Mouse (Mus musculus): ENCODE data around the gene Ttyh1. TPM values are rescaled to one million over a fixed set of nuclear protein-coding genes. Genes with fewer than 3 reads are reported as not detected.

Ttyh1 gene
- polyA plus RNA-seq, 1 experiment from 2014 or later = 0.83 TPM

GRCm38 (mm10) chr7:4098301-4098700, 20.9 kb upstream of the Ttyh1 start:
- no peak overlapping the region for H3K4me3 ChIP-seq
- H3K4me1 ChIP-seq = no peaks in the 10 kb centered on the region
- WGBS = 81% methylated on average over 2 of the region's 2 CpGs
- no peaks in the 10 kb centered on the region for H3K27me3 ChIP-seq (ENCODE audit: insufficient read depth, poor library complexity, severe bottlenecking)
- no peak for DNase-seq (ENCODE audit: low spot score)
- H3K36me3 ChIP-seq = no peaks in the 10 kb centered on the region
- no peaks in the 10 kb centered on the region for H3K9me3 ChIP-seq
- no peak overlapping the region for H3K27ac ChIP-seq

GRCm38 (mm10) chr7:4098832-4099231, 20.4 kb upstream of the Ttyh1 start:
- no peaks in the 10 kb centered on the region for H3K9me3 ChIP-seq
- no peaks in the 10 kb centered on the region for H3K4me1 ChIP-seq
- no peak overlapping the region for H3K27ac ChIP-seq
- H3K27me3 ChIP-seq (ENCODE audit: insufficient read depth, poor library complexity, severe bottlenecking) = no peaks in the 10 kb centered on the region
- no peak overlapping the region for H3K4me3 ChIP-seq
- H3K36me3 ChIP-seq = no peaks in the 10 kb centered on the region
- 61% methylated on average over 2 of the region's 2 CpGs for WGBS
- DNase-seq (ENCODE audit: low spot score) = no peak

GRCm38 (mm10) chr7:4101144-4101543, 18.1 kb upstream of the Ttyh1 start:
- H3K27ac ChIP-seq = no peak overlapping the region
- WGBS = 79% methylated on average over 5 of the region's 5 CpGs
- no peak for DNase-seq (ENCODE audit: low spot score)

GRCm38 (mm10) chr7:4103411-4103810, 15.8 kb upstream of the Ttyh1 start:
- DNase-seq (ENCODE audit: low spot score) = no peak
- 16% methylated on average over 4 of the region's 4 CpGs for WGBS

More at GRCm38 (mm10) chr7:4101144-4101543, 18.1 kb upstream of the Ttyh1 start:
- Histone ChIP-seq H3K9me3 (no peaks in the 10 kb centered on the region), H3K4me1 (no peaks in the 10 kb centered on the region), H3K27me3 (ENCODE audit: insufficient read depth, poor library complexity, severe bottlenecking) (no peaks in the 10 kb centered on the region), H3K4me3 (no peak overlapping the region), H3K36me3 (no peaks in the 10 kb centered on the region)

GRCm38 (mm10) chr7:4111766-4112165, 7.4 kb upstream of the Ttyh1 start:
- Histone ChIP-seq H3K27me3 (ENCODE audit: insufficient read depth, poor library complexity, severe bottlenecking) (no peaks in the 10 kb centered on the region), H3K27ac (no peak overlapping the region), H3K9me3 (no peaks in the 10 kb centered on the region), H3K4me3 (no peak overlapping the region), H3K36me3 (no peaks in the 10 kb centered on the region), H3K4me1 (no peaks in the 10 kb centered on the region)
- 55% methylated on average over 3 of the region's 3 CpGs for WGBS
- DNase-seq (ENCODE audit: low spot score) = no peak

More at GRCm38 (mm10) chr7:4103411-4103810, 15.8 kb upstream of the Ttyh1 start:
- Histone ChIP-seq H3K4me1 (no peaks in the 10 kb centered on the region), H3K36me3 (no peaks in the 10 kb centered on the region), H3K9me3 (no peaks in the 10 kb centered on the region), H3K27me3 (ENCODE audit: insufficient read depth, poor library complexity, severe bottlenecking) (no peaks in the 10 kb centered on the region), H3K4me3 (no peak overlapping the region), H3K27ac (no peak overlapping the region)

- H3K27me3 ChIP-seq (ENCODE audit: insufficient read depth, poor library complexity, severe bottlenecking) = peaks cover 47% of the 10 kb centered on the region
- H3K36me3 ChIP-seq = no peaks in the 10 kb centered on the region
- H3K27ac ChIP-seq = no peak overlapping the region
- H3K4me1 ChIP-seq = peaks cover 6% of the 10 kb centered on the region
- 0 out of 2 replicates have a peak, but pooled peaks cover 4% of the 10 kb centered on the region for H3K9me3 ChIP-seq
- no peak for DNase-seq (ENCODE audit: low spot score)
- 62% methylated on average over 8 of the region's 8 CpGs for WGBS
- H3K4me3 ChIP-seq = no peak overlapping the region
Measured at GRCm38 (mm10) chr7:4117050-4117814, 2.0 kb upstream of the Ttyh1 start.

- no peak for DNase-seq (ENCODE audit: low spot score)
- WGBS = 22% methylated on average over 19 of the region's 19 CpGs
- peaks cover 6% of the 10 kb centered on the region for H3K4me1 ChIP-seq
- H3K36me3 ChIP-seq = no peaks in the 10 kb centered on the region
- peak overlapping the region; percentile 61; the same call in 1 of the 2 replicates for H3K4me3 ChIP-seq
- peaks cover 63% of the 10 kb centered on the region for H3K27me3 ChIP-seq (ENCODE audit: insufficient read depth, poor library complexity, severe bottlenecking)
- 0 out of 2 replicates have a peak, but pooled peaks cover 4% of the 10 kb centered on the region for H3K9me3 ChIP-seq
- H3K27ac ChIP-seq = no peak overlapping the region
Measured at GRCm38 (mm10) chr7:4119976-4120921, 1.0 kb downstream of the Ttyh1 start.

GRCm38 (mm10) chr7:4122076-4122768, 3.0 kb downstream of the Ttyh1 start:
- DNase-seq (ENCODE audit: low spot score) = no peak
- H3K9me3 ChIP-seq = 0 out of 2 replicates have a peak, but pooled peaks cover 4% of the 10 kb centered on the region
- no peaks in the 10 kb centered on the region for H3K36me3 ChIP-seq
- WGBS = 46% methylated on average over 11 of the region's 11 CpGs
- H3K27ac ChIP-seq = no peak overlapping the region
- peaks cover 6% of the 10 kb centered on the region for H3K4me1 ChIP-seq
- H3K4me3 ChIP-seq = no peak overlapping the region
- peaks cover 67% of the 10 kb centered on the region for H3K27me3 ChIP-seq (ENCODE audit: insufficient read depth, poor library complexity, severe bottlenecking)

- Histone ChIP-seq H3K27ac (no peak overlapping the region), H3K4me3 (no peak overlapping the region), H3K9me3 (0 out of 2 replicates have a peak, but pooled peaks cover 4% of the 10 kb centered on the region), H3K27me3 (ENCODE audit: insufficient read depth, poor library complexity, severe bottlenecking) (peaks cover 65% of the 10 kb centered on the region), H3K36me3 (no peaks in the 10 kb centered on the region), H3K4me1 (peaks cover 6% of the 10 kb centered on the region)
- DNase-seq (ENCODE audit: low spot score) = no peak
- WGBS = 82% methylated on average over 10 of the region's 10 CpGs
Measured at GRCm38 (mm10) chr7:4122783-4123182, 3.6 kb downstream of the Ttyh1 start.

GRCm38 (mm10) chr7:4123732-4124131, 4.5 kb downstream of the Ttyh1 start:
- Histone ChIP-seq H3K4me1 (peaks cover 6% of the 10 kb centered on the region), H3K4me3 (no peak overlapping the region), H3K27me3 (ENCODE audit: insufficient read depth, poor library complexity, severe bottlenecking) (peaks cover 55% of the 10 kb centered on the region), H3K27ac (no peak overlapping the region), H3K9me3 (0 out of 2 replicates have a peak, but pooled peaks cover 4% of the 10 kb centered on the region), H3K36me3 (no peaks in the 10 kb centered on the region)
- DNase-seq (ENCODE audit: low spot score) = no peak
- 56% methylated on average over 1 of the region's 1 CpGs for WGBS

- no peaks in the 10 kb centered on the region for H3K36me3 ChIP-seq
- under 1% methylated on average over 10 of the region's 10 CpGs for WGBS
- no peak overlapping the region; the same call in 1 of the 2 replicates for H3K4me3 ChIP-seq
- no peak overlapping the region for H3K27ac ChIP-seq
- 0 out of 2 replicates have a peak, but pooled peaks cover 3% of the 10 kb centered on the region for H3K9me3 ChIP-seq
- H3K27me3 ChIP-seq (ENCODE audit: insufficient read depth, poor library complexity, severe bottlenecking) = peaks cover 49% of the 10 kb centered on the region
- DNase-seq (ENCODE audit: low spot score) = no peak
- H3K4me1 ChIP-seq = peaks cover 6% of the 10 kb centered on the region
Measured at GRCm38 (mm10) chr7:4124315-4124759, 5.1 kb downstream of the Ttyh1 start.

- 0 out of 2 replicates have a peak, but pooled peaks cover 3% of the 10 kb centered on the region for H3K4me1 ChIP-seq
- WGBS = 18% methylated on average over 5 of the region's 5 CpGs
- H3K4me3 ChIP-seq = no peak overlapping the region; the same call in 1 of the 2 replicates
- peaks cover 44% of the 10 kb centered on the region for H3K27me3 ChIP-seq (ENCODE audit: insufficient read depth, poor library complexity, severe bottlenecking)
- H3K36me3 ChIP-seq = no peaks in the 10 kb centered on the region
- H3K9me3 ChIP-seq = no peaks in the 10 kb centered on the region
- no peak overlapping the region for H3K27ac ChIP-seq
- no peak for DNase-seq (ENCODE audit: low spot score)
Measured at GRCm38 (mm10) chr7:4124856-4125255, 5.6 kb downstream of the Ttyh1 start.
